Mouse (Mus musculus): Measurements from ENCODE around the gene Cryzl2. TPM values are rescaled to one million over a fixed set of nuclear protein-coding genes. Genes with fewer than 3 reads are reported as not detected.

Gene Cryzl2
- 11.7 and 13.8 TPM in 2 replicates for polyA plus RNA-seq (2012; rRNA removed)

DNA sequence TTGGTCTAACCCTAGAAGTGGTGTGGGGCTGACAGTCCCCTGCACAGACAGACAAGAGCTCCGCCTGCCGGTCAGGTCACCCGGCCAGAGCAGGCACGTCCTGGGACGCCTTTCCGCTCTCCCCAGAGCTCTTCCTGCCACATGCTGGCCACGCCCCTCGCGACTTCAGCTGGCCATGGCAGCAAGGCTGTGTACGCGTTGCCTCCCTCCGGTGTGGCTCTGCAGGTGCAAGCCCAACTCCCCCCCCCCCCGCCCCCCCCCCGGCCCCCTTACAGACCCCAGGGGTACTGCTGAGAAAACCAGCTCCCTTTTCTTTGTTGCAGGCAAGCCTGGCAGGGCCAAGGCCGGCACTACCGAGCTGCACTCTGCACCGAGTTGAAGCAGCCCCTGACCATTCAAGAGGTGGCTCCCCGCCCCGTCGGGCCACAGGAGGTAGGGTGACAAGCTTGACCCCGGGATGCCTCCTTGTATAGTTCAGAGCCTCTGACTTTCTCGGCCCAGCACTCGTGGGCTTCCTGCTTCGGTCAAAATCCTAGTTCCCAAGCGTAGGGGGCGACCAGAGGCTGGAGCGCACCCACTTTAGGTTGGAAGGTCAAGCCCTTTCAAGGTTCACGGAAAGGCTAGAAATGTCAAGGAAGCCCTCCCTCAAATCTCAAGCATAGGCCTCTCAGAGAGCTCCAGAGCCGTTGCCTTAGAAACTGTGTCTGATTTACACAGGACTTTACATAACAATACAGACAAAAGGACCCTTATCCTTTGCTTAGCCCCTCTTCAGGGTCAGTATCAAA is at the start of gene Cryzl2:
Gene Cryzl2 (plus strand): TSS at position 157 of the 788 bp plus-strand sequence.
- H3K27ac ChIP-seq (ENCODE audit: insufficient read depth, low read length), result no peak within 1 kb of the TSS
- no peak within 1 kb of the TSS for H3K4me3 ChIP-seq (ENCODE audit: insufficient read depth, low read length)
- H3K4me1 ChIP-seq (ENCODE audit: control insufficient read depth, insufficient read depth, low read length), result peaks cover 2% of the 10 kb centered on the region; the same call in 1 of the 2 replicates
- no peak for TF ChIP-seq POLR2A (IDR thresholded peaks at IDR 0.05; ENCODE audit: extremely low read depth, insufficient read depth, low read length)
- peak; percentile 45 for TF ChIP-seq CTCF (IDR thresholded peaks at IDR 0.05; ENCODE audit: extremely low read depth, insufficient read depth, low read length)

DNA sequence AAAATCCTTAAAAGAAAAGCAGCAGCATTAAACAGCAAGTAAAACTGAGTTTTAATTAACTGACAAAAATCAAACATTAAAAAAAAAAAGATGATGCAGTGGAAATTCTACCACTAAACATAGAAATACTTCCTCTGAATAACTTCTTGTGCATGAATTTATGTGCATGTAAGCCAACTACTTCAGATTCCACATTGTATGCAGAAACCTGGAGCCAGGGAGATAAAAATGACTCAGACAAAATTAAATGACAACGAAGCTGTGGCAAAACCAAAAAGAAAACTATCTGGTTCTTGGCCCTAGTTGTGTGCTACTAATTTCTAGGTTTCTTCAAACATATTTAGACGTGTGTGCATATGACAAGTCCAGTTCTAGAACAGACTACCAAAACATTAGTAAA is 48.7 kb upstream of the Cryzl2 start:
- TF ChIP-seq POLR2A (IDR thresholded peaks at IDR 0.05; ENCODE audit: extremely low read depth, insufficient read depth, low read length), result no peak
- Histone ChIP-seq H3K4me3 (ENCODE audit: insufficient read depth, low read length) (peak overlapping the region; percentile 32; the same call in 1 of the 2 replicates), H3K4me1 (ENCODE audit: control insufficient read depth, insufficient read depth, low read length) (peaks cover 8% of the 10 kb centered on the region), H3K27ac (ENCODE audit: insufficient read depth, low read length) (no peak overlapping the region)

DNA sequence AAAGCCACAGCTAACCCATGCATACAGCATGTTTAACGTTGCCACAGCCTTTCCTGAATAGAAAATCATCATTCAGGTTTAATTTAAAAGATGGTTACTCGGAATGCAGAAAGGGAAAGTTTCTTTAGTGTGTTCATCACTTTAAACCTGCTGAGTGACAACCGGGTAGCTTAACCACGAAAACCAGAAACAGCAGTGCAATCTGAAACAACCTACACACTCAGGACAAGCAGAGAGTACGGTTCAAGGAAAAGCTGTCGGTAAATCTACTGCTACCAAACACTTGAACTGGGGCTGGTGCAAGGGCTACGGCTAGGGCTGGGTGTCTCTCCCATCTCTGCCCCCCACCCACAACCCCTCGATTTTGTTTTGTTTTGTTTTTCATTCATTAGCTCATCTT is 47.4 kb upstream of the Cryzl2 start:
- Histone ChIP-seq H3K27ac (ENCODE audit: insufficient read depth, low read length) (no peak overlapping the region), H3K4me3 (ENCODE audit: insufficient read depth, low read length) (peak overlapping the region; percentile 81), H3K4me1 (ENCODE audit: control insufficient read depth, insufficient read depth, low read length) (peaks cover 8% of the 10 kb centered on the region)
- TF ChIP-seq POLR2A (IDR thresholded peaks at IDR 0.05; ENCODE audit: extremely low read depth, insufficient read depth, low read length), result no peak

DNA sequence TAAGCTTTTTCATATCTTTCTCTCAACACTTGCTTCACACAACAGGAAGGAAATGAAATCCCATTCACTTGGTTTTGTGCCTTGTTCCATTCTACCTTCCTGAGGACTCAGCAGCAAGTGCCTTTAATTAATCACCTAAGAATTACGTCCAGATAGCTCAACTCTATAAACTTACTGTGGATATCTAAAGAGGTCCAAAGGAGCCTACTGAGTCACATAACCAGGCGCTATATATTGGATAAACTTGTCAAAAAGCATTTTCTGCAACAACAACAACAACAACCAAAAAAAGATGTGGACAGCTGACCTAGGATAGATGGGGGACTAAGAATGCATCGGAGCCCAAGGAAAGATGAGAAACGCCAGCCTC is 47.1 kb upstream of the Cryzl2 start:
- peaks cover 8% of the 10 kb centered on the region for H3K4me1 ChIP-seq (ENCODE audit: control insufficient read depth, insufficient read depth, low read length)
- peak overlapping the region; percentile 83 for H3K27ac ChIP-seq (ENCODE audit: insufficient read depth, low read length)
- TF ChIP-seq POLR2A (IDR thresholded peaks at IDR 0.05; ENCODE audit: extremely low read depth, insufficient read depth, low read length) (no peak), CTCF (IDR thresholded peaks at IDR 0.05; ENCODE audit: extremely low read depth, insufficient read depth, low read length) (no peak)
- peak overlapping the region; percentile 81 for H3K4me3 ChIP-seq (ENCODE audit: insufficient read depth, low read length)

DNA sequence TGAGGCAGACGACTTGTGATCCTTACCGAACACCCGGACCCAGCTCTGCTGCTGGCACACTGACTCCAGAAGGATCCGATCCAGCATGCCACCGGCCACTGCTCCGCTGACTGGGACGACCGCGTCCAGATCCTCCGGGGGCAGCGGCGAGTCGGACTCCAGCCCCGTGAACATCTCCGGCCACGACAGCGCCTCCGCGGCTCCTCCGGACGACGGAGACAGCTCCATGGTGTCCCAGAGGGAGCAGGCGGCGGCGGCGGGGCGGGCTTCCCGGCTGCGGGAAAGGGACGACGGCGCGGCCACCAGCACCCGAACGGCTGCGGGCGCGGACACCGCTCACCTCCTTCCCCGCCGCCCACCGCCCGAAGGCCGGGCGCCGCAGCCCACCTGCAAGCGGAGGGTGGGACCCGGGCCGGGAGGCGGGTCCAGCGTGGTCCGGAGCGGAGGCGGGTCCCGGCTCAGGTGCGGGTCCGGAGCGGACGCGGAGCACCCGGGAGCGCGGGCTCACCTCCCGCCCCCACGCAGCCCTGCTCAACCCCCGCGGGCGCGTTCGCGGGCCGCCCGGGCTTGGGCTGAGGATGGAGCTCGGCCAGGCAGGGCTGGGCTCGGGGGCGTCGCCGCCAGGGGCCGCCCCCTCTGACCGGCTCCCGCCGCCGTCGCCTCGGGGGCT is 46.5 kb upstream of the Cryzl2 start:
- Histone ChIP-seq H3K27ac (ENCODE audit: insufficient read depth, low read length) (peak overlapping the region; percentile 83), H3K4me1 (ENCODE audit: control insufficient read depth, insufficient read depth, low read length) (peaks cover 8% of the 10 kb centered on the region), H3K4me3 (ENCODE audit: insufficient read depth, low read length) (peak overlapping the region; percentile 81)
- no peak for TF ChIP-seq POLR2A (IDR thresholded peaks at IDR 0.05; ENCODE audit: extremely low read depth, insufficient read depth, low read length)
- TF ChIP-seq CTCF (IDR thresholded peaks at IDR 0.05; ENCODE audit: extremely low read depth, insufficient read depth, low read length), result no peak

DNA sequence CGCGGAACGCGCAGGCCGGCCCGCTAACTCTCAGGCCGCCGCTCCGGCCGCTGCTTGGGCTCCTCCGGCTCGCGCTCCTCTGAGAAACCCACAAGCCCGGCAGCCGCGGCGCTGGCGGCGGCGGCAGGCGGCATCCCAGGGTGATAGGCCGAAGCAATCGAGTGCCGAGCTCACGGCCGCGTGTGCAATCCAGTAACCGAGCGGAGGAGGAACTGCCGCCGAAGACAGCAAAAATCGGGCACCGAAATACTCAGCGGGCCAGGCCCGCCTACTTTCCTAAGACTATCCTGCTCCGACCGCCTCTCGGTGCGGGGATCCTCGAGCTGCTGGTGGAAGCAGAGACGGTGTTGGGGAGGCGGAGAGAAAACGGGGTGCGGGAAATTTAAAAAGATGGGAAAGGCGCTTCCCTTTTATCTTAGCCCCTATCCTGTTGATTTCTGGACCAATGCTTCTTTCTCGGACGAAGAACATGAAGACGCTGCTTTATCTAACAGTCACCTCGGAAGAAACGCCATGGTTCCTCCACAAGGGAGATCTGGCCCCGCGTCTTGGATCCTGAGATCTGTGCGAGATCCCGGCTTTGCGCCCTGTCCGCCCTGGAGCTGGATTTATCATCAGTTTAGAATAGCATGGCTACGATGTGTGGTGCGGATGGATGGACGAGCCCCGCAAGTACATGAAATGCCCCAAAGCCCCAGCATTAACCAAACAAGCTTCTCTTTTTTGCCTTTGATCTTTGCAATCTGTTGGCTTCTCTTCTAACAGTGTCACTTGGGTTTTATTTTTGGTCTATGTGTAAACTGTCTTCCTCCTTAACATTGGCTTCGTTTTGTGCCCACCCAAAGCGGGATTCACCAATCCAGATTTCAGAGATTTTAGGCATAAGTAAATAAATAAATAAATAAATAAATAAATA is 45.7 kb upstream of the Cryzl2 start, which contains the start of gene Rasal2:
Gene Rasal2 (minus strand): TSS at position 142 of the 916 bp plus-strand sequence.
- H3K4me1 ChIP-seq (ENCODE audit: control insufficient read depth, insufficient read depth, low read length), result peaks cover 9% of the 10 kb centered on the region
- H3K4me3 ChIP-seq (ENCODE audit: insufficient read depth, low read length), result peak within 1 kb of the TSS; percentile 81
- peak within 1 kb of the TSS; percentile 83 for H3K27ac ChIP-seq (ENCODE audit: insufficient read depth, low read length)
- TF ChIP-seq CTCF (IDR thresholded peaks at IDR 0.05; ENCODE audit: extremely low read depth, insufficient read depth, low read length), result no peak
- TF ChIP-seq POLR2A (IDR thresholded peaks at IDR 0.05; ENCODE audit: extremely low read depth, insufficient read depth, low read length), result no peak

DNA sequence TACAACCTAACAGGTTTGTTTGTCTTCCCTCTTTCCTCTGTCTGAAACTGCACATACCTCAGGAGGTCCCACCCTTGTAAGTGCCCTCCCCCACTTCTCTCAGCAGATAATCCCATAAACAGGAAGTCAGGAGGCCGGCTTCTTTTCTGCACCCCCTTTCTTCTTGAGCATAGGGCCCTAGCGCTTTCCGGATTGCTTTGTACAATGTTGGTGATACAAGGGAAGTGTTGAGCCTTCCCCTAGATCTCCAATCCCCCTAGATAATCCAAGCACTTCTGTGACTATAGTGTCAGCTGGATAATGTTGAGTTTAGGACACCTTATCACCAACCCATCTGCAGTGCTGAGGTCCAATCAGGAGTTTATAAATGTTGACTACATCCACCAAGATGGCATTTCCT is 42.6 kb upstream of the Cryzl2 start:
- H3K4me3 ChIP-seq (ENCODE audit: insufficient read depth, low read length), result no peak overlapping the region
- TF ChIP-seq CTCF (IDR thresholded peaks at IDR 0.05; ENCODE audit: extremely low read depth, insufficient read depth, low read length) (no peak), POLR2A (IDR thresholded peaks at IDR 0.05; ENCODE audit: extremely low read depth, insufficient read depth, low read length) (no peak)
- no peak overlapping the region for H3K27ac ChIP-seq (ENCODE audit: insufficient read depth, low read length)
- H3K4me1 ChIP-seq (ENCODE audit: control insufficient read depth, insufficient read depth, low read length), result peaks cover 6% of the 10 kb centered on the region

DNA sequence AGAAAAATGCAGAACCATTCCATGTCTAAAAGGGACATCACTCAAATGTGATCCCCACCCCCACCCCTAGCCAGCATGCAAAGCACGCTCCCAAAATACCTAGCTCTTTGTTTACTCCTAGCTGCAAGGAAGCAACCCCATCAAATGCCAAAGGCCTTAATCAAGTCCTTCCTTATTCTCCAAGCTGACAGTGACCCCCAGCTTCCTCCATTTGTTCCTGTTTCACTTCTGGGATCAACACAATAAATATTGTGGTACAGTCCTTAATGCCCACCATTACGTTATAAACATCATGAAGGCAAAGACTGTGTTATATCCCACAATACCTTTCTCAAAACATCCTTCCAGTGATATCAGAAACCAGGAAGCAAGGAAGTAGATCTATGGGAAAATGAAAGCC is 41.7 kb upstream of the Cryzl2 start:
- Histone ChIP-seq H3K4me1 (ENCODE audit: control insufficient read depth, insufficient read depth, low read length) (peaks cover 6% of the 10 kb centered on the region), H3K4me3 (ENCODE audit: insufficient read depth, low read length) (no peak overlapping the region), H3K27ac (ENCODE audit: insufficient read depth, low read length) (no peak overlapping the region)
- TF ChIP-seq POLR2A (IDR thresholded peaks at IDR 0.05; ENCODE audit: extremely low read depth, insufficient read depth, low read length) (no peak), CTCF (IDR thresholded peaks at IDR 0.05; ENCODE audit: extremely low read depth, insufficient read depth, low read length) (no peak)

DNA sequence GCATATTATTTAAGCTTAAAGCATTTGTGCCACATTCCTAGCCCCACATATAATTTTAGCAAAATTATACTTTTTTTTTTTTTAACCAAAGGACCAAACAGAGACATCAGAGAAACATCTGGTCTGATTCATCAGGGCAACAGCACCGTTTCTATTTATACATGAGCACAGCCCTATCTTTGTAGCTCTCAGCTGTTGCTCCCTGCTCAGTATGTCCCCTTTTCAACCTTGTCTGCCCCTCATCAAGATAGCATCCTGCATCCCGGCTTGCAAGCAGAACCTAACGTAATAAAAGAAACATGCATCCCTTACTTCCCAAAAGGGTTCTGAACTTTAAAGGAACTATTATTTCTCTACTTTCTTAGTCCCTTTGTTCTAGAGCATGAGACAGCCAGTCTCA is 41.0 kb upstream of the Cryzl2 start:
- no peak for TF ChIP-seq POLR2A (IDR thresholded peaks at IDR 0.05; ENCODE audit: extremely low read depth, insufficient read depth, low read length)
- no peak for TF ChIP-seq CTCF (IDR thresholded peaks at IDR 0.05; ENCODE audit: extremely low read depth, insufficient read depth, low read length)
- no peak overlapping the region for H3K4me3 ChIP-seq (ENCODE audit: insufficient read depth, low read length)
- H3K4me1 ChIP-seq (ENCODE audit: control insufficient read depth, insufficient read depth, low read length), result peaks cover 6% of the 10 kb centered on the region
- H3K27ac ChIP-seq (ENCODE audit: insufficient read depth, low read length), result peak overlapping the region; percentile 94; the same call in 1 of the 2 replicates

All from cortical plate, adult 2 months (tissue).